In genomic region chr3:119095223-119095886, GRCm38 (mm10) we compare ENCODE assay signal across 16 mouse cellular contexts.
A peak's percentile ranks its signal among the peaks of the same experiment; 100 is the strongest.
DNase-seq lines count a peak whose midpoint lies in the region; ATAC-seq lines count a peak whose summit lies in the region.
"Had no signal": no experiment of that assay in that cellular context is flagged by ENCODE, and none has a peak within 500 bp of the region (broad histone marks: within the 10 kb centered on the region; RNA-seq: fewer than 3 reads in every experiment).

No protein-coding gene starts in this region.

- no peak for ATAC-seq in neural tube, embryonic 15.5 days (ENCODE audit: low FRiP score)
- ATAC-seq: CD4-positive, CD25-positive, alpha-beta regulatory T cell, adult 4 months; intestine, embryonic 16.5 days had no signal

- no peaks in the 10 kb centered on the region for H3K4me1 ChIP-seq in neural tube, embryonic 15.5 days
- H3K4me1 ChIP-seq: heart, embryonic 15.5 days had no signal

- WGBS in neural tube, embryonic 15.5 days: 19% methylated on average over 5 of the region's 5 CpGs

- peak; percentile 30 for DNase-seq in neural tube, embryonic 10.5 days (ENCODE audit: extremely low spot score, low spot score)
- DNase-seq in embryo, embryonic 10.5 days (ENCODE audit: low spot score): peak; percentile 79
- DNase-seq in mesoderm, embryonic 11.5 days (ENCODE audit: low read depth, low spot score): peak; percentile 61
- DNase-seq in urinary bladder, postnatal 10 days (ENCODE audit: low spot score): no peak
- no peak for DNase-seq in ovary, adult 18-20 months (ENCODE audit: low spot score)
- DNase-seq in heart, adult 8-10 months (ENCODE audit: low spot score): no peak
- DNase-seq: adrenal gland, postnatal 14 days; gastrocnemius, postnatal 25 days; kidney, postnatal 14 days; layer of hippocampus, postnatal 36 days; right cerebral cortex, postnatal 14 days had no signal

- no peaks in the 10 kb centered on the region for H3K36me3 ChIP-seq in neural tube, embryonic 15.5 days
- H3K36me3 ChIP-seq: heart, embryonic 15.5 days had no signal

- H3K9ac ChIP-seq in neural tube, embryonic 15.5 days (replicated peaks): no peak overlapping the region
- H3K9ac ChIP-seq: heart, embryonic 15.5 days had no signal

- no peaks in the 10 kb centered on the region for H3K9me3 ChIP-seq in neural tube, embryonic 15.5 days (replicated peaks)
- H3K9me3 ChIP-seq: heart, embryonic 15.5 days had no signal

- H3K27me3 ChIP-seq in neural tube, embryonic 15.5 days (replicated peaks): no peaks in the 10 kb centered on the region
- H3K27me3 ChIP-seq: heart, embryonic 15.5 days had no signal

- no peak overlapping the region for H3K27ac ChIP-seq in neural tube, embryonic 15.5 days (replicated peaks)
- H3K27ac ChIP-seq: heart, embryonic 15.5 days; macrophage had no signal

- H3K4me2 ChIP-seq in neural tube, embryonic 15.5 days: no peak overlapping the region
- H3K4me2 ChIP-seq: heart, embryonic 15.5 days had no signal

- no peak overlapping the region for H3K4me3 ChIP-seq in neural tube, embryonic 15.5 days (replicated peaks)
- H3K4me3 ChIP-seq: heart, embryonic 15.5 days had no signal

Comparison
In these comparisons a context has a peak if more than half of its experiments do, and no peak if none do; other contexts are left out.
1. DNase-seq: peak in neural tube, embryonic 10.5 days (single experiment), embryo, embryonic 10.5 days (single experiment) and mesoderm, embryonic 11.5 days (single experiment); none in urinary bladder, postnatal 10 days (single experiment), ovary, adult 18-20 months (single experiment) and heart, adult 8-10 months (single experiment).